Mouse (Mus musculus) neural tube, embryonic 11.5 days (tissue): ENCODE data around the gene Trex1. TPM values are rescaled to one million over a fixed set of nuclear protein-coding genes. Genes with fewer than 3 reads are reported as not detected.

Source experiments
- ATAC-seq: fragments of 200-750 bp; cut with Nextera tagmentation; 2 replicates; pipeline ENCODE4 v1.8.0; 2017; ENCODE audit warnings: moderate number of reproducible peaks, mild to moderate bottlenecking, moderate TSS enrichment, moderate library complexity; ENCODE audit not compliant: insufficient read depth, low FRiP score, low TSS enrichment
- DNase-seq: peaks from one replicate; pipeline ENCODE4 v3.0.0-alpha.2; 2015; ENCODE audit warnings: low spot score
- H3K27ac ChIP-seq: fragments of 300-500 bp; sonication (generic); 2 replicates; pipeline ENCODE4 v1.5.1; 2014; ENCODE audit warnings: low read depth, mild to moderate bottlenecking, low read length
- H3K27me3 ChIP-seq: fragments of 300-500 bp; sonication (generic); 2 replicates; pipeline ENCODE4 v1.6.1; 2014; ENCODE audit warnings: mild to moderate bottlenecking, low read length, mixed read lengths; ENCODE audit not compliant: control insufficient read depth, insufficient read depth
- H3K36me3 ChIP-seq: fragments of 300-500 bp; sonication (generic); 2 replicates; pipeline ENCODE4 v1.6.1; 2014; ENCODE audit warnings: mild to moderate bottlenecking, low read length, moderate library complexity, mixed read lengths; ENCODE audit not compliant: control insufficient read depth, insufficient read depth
- H3K4me1 ChIP-seq: fragments of 300-500 bp; sonication (generic); 2 replicates; pipeline ENCODE4 v1.6.1; 2014; ENCODE audit warnings: low read length, mixed read lengths; ENCODE audit not compliant: control insufficient read depth, insufficient read depth
- H3K4me2 ChIP-seq: fragments of 300-500 bp; sonication (generic); 2 replicates; pipeline ENCODE4 v1.6.1; 2014; ENCODE audit warnings: low read depth, mild to moderate bottlenecking, moderate library complexity
- H3K4me3 ChIP-seq: fragments of 300-500 bp; sonication (generic); 2 replicates; pipeline ENCODE4 v1.5.1; 2014; ENCODE audit warnings: low read depth, low read length
- H3K9ac ChIP-seq: fragments of 300-500 bp; sonication (generic); 2 replicates; pipeline ENCODE4 v1.6.1; 2014; ENCODE audit warnings: mild to moderate bottlenecking, low read length
- H3K9me3 ChIP-seq: fragments of 300-500 bp; sonication (generic); 2 replicates; pipeline ENCODE4 v1.6.1; 2016; ENCODE audit warnings: low read length; ENCODE audit not compliant: control insufficient read depth
- WGBS: fragments of 180-500 bp; shearing (Covaris S2); extraction: QIAGEN DNeasy Blood & Tissue Kit; methylation state at CpG from one replicate; pipeline ENCODE4 v1.1.7; 2014; 5-methylcytosine and 5-hydroxymethylcytosine counted together
- polyA plus RNA-seq: library from polyadenylated mRNA; unstranded; fragments of >200 nt; fragmentation: Nextera tagmentation; extraction: Ambion mirVana; gene quantifications from 2 replicates; pipeline ENCODE4 v1.2.1, GENCODE M21; 2014

Trex1 gene
- polyA plus RNA-seq, 1 experiment from 2014 or later: 7.8 TPM

DNA sequence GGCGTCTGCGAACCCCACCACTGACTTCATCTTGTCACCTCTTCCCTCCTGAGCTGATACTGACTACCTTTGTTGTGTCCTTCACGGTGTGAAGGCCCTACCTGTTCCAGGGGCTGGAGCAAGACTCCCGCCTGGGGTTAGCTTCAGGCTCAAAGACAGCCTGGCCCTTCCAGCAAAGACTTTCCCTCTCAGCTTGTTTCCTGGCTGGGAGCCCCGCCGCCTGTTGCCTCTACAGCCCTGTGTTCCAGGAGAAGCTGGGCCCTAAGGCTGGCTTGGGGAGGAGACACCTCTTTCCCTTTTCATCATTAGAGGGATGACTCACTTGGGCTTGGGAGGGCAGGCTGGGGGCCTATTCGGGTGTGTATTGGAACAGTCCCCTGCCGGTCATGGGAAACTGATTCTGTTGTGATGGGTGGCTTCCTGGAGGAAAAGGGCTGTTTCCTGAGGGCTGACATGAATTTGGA lies 20.6 kb downstream of the Trex1 start:
- H3K9me3 ChIP-seq: no peaks in the 10 kb centered on the region
- peak overlapping the region; percentile 87 for H3K4me2 ChIP-seq
- peak overlapping the region; percentile 73 for H3K9ac ChIP-seq
- 21% methylated on average over 8 of the region's 8 CpGs for WGBS
- DNase-seq: no peak
- H3K4me3 ChIP-seq: peak overlapping the region; percentile 56
- no peaks in the 10 kb centered on the region for H3K4me1 ChIP-seq
- H3K27ac ChIP-seq: no peak overlapping the region
- no peak for ATAC-seq
- H3K27me3 ChIP-seq: no peaks in the 10 kb centered on the region
- H3K36me3 ChIP-seq: no peaks in the 10 kb centered on the region

- peak; percentile 82 for DNase-seq
- peak; percentile 76 for ATAC-seq
- no peaks in the 10 kb centered on the region for H3K27me3 ChIP-seq
Measured at GRCm38 (mm10) chr9:109038086-109038895, 21.2 kb downstream of the Trex1 start, which contains the start of gene Shisa5. Shisa5 (plus strand) TSS chr9:109038565.

DNA sequence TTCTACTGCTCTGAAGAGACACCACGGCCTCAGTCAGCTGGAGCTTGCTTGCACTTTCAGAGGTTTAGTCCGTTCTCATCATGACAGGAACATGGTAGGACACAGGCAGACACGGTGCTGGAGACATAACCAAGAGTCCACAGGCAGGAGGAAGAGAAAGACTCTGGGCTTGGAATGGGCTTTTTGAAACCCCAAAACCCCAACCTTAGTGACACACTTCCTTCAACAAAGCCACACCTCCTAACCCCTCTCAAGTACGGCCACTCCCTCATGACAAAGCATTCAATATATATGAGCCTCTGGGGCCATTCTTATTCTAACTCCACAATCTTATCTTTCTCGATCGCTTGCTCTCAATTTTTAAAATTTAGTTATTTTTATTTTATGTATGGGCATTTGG lies 27.1 kb downstream of the Trex1 start:
- Histone ChIP-seq H3K9me3 (no peaks in the 10 kb centered on the region), H3K27ac (no peak overlapping the region), H3K4me1 (no peaks in the 10 kb centered on the region), H3K36me3 (no peaks in the 10 kb centered on the region), H3K4me2 (no peak overlapping the region), H3K4me3 (no peak overlapping the region), H3K9ac (no peak overlapping the region), H3K27me3 (no peaks in the 10 kb centered on the region)
- WGBS: 89% methylated on average over 6 of the region's 6 CpGs
- no peak for ATAC-seq
- DNase-seq: no peak

More at GRCm38 (mm10) chr9:109038086-109038895, 21.2 kb downstream of the Trex1 start, which contains the start of gene Shisa5:
- H3K4me2 ChIP-seq: peak within 1 kb of the TSS; percentile 87
- H3K9me3 ChIP-seq: no peaks in the 10 kb centered on the region
- no peak within 1 kb of the TSS for H3K27ac ChIP-seq
- WGBS: 0% methylated on average over 37 of the region's 40 CpGs
- H3K9ac ChIP-seq: peak within 1 kb of the TSS; percentile 73
- H3K4me3 ChIP-seq: peak within 1 kb of the TSS; percentile 56
- no peaks in the 10 kb centered on the region for H3K4me1 ChIP-seq
- H3K36me3 ChIP-seq: no peaks in the 10 kb centered on the region

- Histone ChIP-seq H3K4me1 (no peaks in the 10 kb centered on the region), H3K9me3 (no peaks in the 10 kb centered on the region), H3K27me3 (no peaks in the 10 kb centered on the region), H3K4me3 (no peak overlapping the region), H3K27ac (no peak overlapping the region), H3K36me3 (no peaks in the 10 kb centered on the region), H3K9ac (no peak overlapping the region), H3K4me2 (no peak overlapping the region)
- 88% methylated on average over 8 of the region's 8 CpGs for WGBS
- no peak for ATAC-seq
- no peak for DNase-seq
Measured at GRCm38 (mm10) chr9:109031686-109032085, 27.8 kb downstream of the Trex1 start.

DNA sequence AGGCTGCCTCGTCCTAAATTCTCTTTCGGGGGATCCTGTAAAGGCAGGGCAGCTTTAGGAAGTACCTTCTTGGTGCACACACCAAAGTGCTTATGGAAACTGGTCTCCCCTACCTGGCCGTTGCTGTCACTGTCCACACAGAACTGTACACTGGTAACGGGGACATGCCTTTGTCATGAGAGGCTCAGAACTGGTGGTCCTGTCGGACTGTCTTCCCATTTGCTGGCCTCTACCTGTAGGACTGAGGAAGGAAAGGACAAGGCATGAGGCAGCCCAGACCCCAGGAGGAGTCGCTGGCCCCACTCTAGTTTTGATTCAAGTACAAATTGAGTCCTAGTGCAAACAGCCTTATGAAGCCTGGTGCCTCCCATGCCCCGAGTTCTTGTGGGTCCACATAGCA lies 28.5 kb downstream of the Trex1 start:
- no peaks in the 10 kb centered on the region for H3K27me3 ChIP-seq
- DNase-seq (no peak), ATAC-seq (no peak)
- H3K27ac ChIP-seq: no peak overlapping the region
- 91% methylated on average over 7 of the region's 7 CpGs for WGBS
- H3K4me2 ChIP-seq: no peak overlapping the region
- no peaks in the 10 kb centered on the region for H3K9me3 ChIP-seq
- H3K36me3 ChIP-seq: no peaks in the 10 kb centered on the region
- H3K4me1 ChIP-seq: no peaks in the 10 kb centered on the region
- no peak overlapping the region for H3K4me3 ChIP-seq
- no peak overlapping the region for H3K9ac ChIP-seq

DNA sequence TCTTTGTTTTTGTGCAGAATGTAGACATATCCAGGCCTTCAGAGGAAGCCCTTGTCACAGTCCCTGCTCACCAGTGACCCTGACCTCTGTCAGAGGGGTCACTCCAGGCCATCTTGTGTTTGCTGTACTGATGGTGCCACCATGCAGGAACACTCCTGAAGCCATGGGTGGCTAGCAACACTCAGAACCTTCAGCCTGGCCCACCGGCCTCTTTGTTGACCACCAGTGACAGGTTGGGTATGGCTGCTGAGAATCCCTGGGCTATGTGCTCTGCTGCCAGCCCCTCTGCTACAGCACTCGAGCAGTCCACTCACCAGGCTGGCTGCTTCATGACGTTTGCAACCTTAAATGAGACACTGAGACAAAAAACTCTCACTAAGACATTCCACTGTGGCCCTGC lies 29.2 kb downstream of the Trex1 start:
- H3K4me2 ChIP-seq: no peak overlapping the region
- H3K27ac ChIP-seq: no peak overlapping the region
- DNase-seq (no peak), ATAC-seq (no peak)
- no peaks in the 10 kb centered on the region for H3K9me3 ChIP-seq
- no peak overlapping the region for H3K4me3 ChIP-seq
- 71% methylated on average over 3 of the region's 3 CpGs for WGBS
- H3K27me3 ChIP-seq: no peaks in the 10 kb centered on the region
- H3K9ac ChIP-seq: no peak overlapping the region
- no peaks in the 10 kb centered on the region for H3K4me1 ChIP-seq
- no peaks in the 10 kb centered on the region for H3K36me3 ChIP-seq

- Histone ChIP-seq H3K36me3 (no peaks in the 10 kb centered on the region; the same call in 1 of the 2 replicates), H3K4me3 (no peak overlapping the region), H3K4me2 (no peak overlapping the region), H3K9ac (no peak overlapping the region), H3K9me3 (no peaks in the 10 kb centered on the region), H3K27me3 (no peaks in the 10 kb centered on the region), H3K27ac (no peak overlapping the region), H3K4me1 (no peaks in the 10 kb centered on the region)
- WGBS: 75% methylated on average over 5 of the region's 5 CpGs
- DNase-seq (no peak), ATAC-seq (no peak)
Measured at GRCm38 (mm10) chr9:109028919-109029318, 30.6 kb downstream of the Trex1 start.

DNA sequence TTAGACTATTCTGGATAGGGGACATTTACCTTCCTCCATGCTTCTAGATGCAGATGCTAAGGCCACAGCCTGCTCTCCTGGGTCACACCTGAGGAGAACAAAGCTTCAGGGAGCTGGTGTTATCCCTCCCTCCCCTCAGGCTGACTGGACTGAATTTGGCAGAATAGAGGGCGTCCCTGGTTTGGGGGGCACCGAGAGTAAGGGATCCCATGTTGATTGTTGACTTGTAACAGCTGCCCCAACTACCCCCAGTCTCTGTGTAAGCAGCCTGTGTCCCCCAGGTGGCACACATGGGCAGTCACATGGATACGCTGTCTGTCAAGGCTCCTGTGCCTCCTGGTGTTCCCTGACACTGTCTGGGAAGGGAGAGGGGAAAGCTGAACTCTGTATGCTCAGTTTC lies 31.1 kb downstream of the Trex1 start:
- Histone ChIP-seq H3K4me1 (no peaks in the 10 kb centered on the region), H3K9me3 (no peaks in the 10 kb centered on the region), H3K4me3 (no peak overlapping the region), H3K4me2 (no peak overlapping the region), H3K27ac (no peak overlapping the region), H3K36me3 (no peaks in the 10 kb centered on the region; the same call in 1 of the 2 replicates), H3K9ac (no peak overlapping the region), H3K27me3 (no peaks in the 10 kb centered on the region)
- DNase-seq (no peak), ATAC-seq (no peak)
- WGBS: 76% methylated on average over 3 of the region's 3 CpGs

GRCm38 (mm10) chr9:109027521-109027920 lies 32.0 kb downstream of the Trex1 start:
- H3K4me1 ChIP-seq: no peaks in the 10 kb centered on the region
- no peaks in the 10 kb centered on the region for H3K9me3 ChIP-seq
- WGBS: 84% methylated on average over 8 of the region's 8 CpGs
- H3K36me3 ChIP-seq: no peaks in the 10 kb centered on the region; the same call in 1 of the 2 replicates
- DNase-seq: no peak
- H3K9ac ChIP-seq: no peak overlapping the region
- no peak overlapping the region for H3K4me3 ChIP-seq
- no peaks in the 10 kb centered on the region for H3K27me3 ChIP-seq
- no peak overlapping the region for H3K4me2 ChIP-seq
- no peak for ATAC-seq
- 0 out of 2 replicates have a peak overlapping the region, but pooled peaks have one; percentile 20 for H3K27ac ChIP-seq
